Mouse (Mus musculus) layer of hippocampus, adult 2 months (tissue): ENCODE measurements around the gene Olfr1275. TPM values are rescaled to one million over a fixed set of nuclear protein-coding genes. Genes with fewer than 3 reads are reported as not detected.

Experiments
- DNase-seq, 2 experiments: peaks; one replicate each; pipeline ENCODE4 v3.0.0; 2022; ENCODE audit warnings: low spot score in 2 of 2
- H3K27ac ChIP-seq: fragments of 200-600 bp; 2 replicates; pipeline ENCODE4 v1.8.1; 2022
- H3K4me3 ChIP-seq: fragments of 200-600 bp; 2 replicates; pipeline ENCODE4 v1.8.1; 2022; ENCODE audit warnings: mild to moderate bottlenecking
- CTCF ChIP-seq: fragments of 200-600 bp; conservative IDR thresholded peaks from 2 replicates; pipeline ENCODE4 v1.8.1; 2022; ENCODE audit warnings: antibody characterized with exemption, mild to moderate bottlenecking, moderate library complexity
- long read RNA-seq, 2 experiments: library from polyadenylated mRNA; stranded (forward); transcript quantifications; one replicate each; pipeline ENCODE4 v2.0.0; 2021; ENCODE audit warnings: borderline mapping rate in 2 of 2
- total RNA-seq, 2 experiments: library from RNA; stranded (reverse); gene quantifications; 2 replicates each; pipeline ENCODE4 v1.2.3; 2021

The Olfr1275 gene
- not detected for total RNA-seq
- long read RNA-seq, experiment 1, result 0 reads
- long read RNA-seq, experiment 2, result 0 reads

- no peak for DNase-seq
- Histone ChIP-seq H3K4me3 (no peak within 1 kb of the TSS), H3K27ac (no peak within 1 kb of the TSS)
- no peak for TF ChIP-seq CTCF
These were observed at the start of gene Olfr1275 for GRCm38 (mm10) chr2:111235186-111235585. TSS of gene Olfr1275 (minus strand) at chr2:111235286.

- no peak for DNase-seq
- no peak for TF ChIP-seq CTCF
- Histone ChIP-seq H3K27ac (no peak within 1 kb of the TSS), H3K4me3 (no peak within 1 kb of the TSS)
These were observed 38.9 kb upstream of the Olfr1275 start, which contains the start of gene Olfr1277 for GRCm38 (mm10) chr2:111274006-111274405. TSS of gene Olfr1277 (minus strand) at chr2:111274106.

- TF ChIP-seq CTCF, result no peak
- no peak within 1 kb of the TSS for H3K27ac ChIP-seq
- H3K4me3 ChIP-seq, result no peak within 1 kb of the TSS
- no peak for DNase-seq
These were observed 19.1 kb upstream of the Olfr1275 start, which contains the start of gene Olfr1276 for GRCm38 (mm10) chr2:111254216-111254615. TSS of gene Olfr1276 (plus strand) at chr2:111254516.

- DNase-seq, result no peak
- TF ChIP-seq CTCF, result no peak
- Histone ChIP-seq H3K27ac (no peak within 1 kb of the TSS), H3K4me3 (no peak within 1 kb of the TSS)
These were observed 5.6 kb downstream of the Olfr1275 start, which contains the start of gene 4930430A15Rik for GRCm38 (mm10) chr2:111229502-111229901. TSS of gene 4930430A15Rik (minus strand) at chr2:111229602.

- Histone ChIP-seq H3K27ac (no peak overlapping the region), H3K4me3 (no peak overlapping the region)
- no peak for DNase-seq
- no peak for TF ChIP-seq CTCF
These were observed 53.0 kb downstream of the Olfr1275 start for GRCm38 (mm10) chr2:111182068-111182467.

Other genes starting within 250 kb of the Olfr1275 start
- not detected for gene Gm13941, start 129.3 kb downstream of the Olfr1275 start, total RNA-seq
- not detected for gene Gm15130, start 82.3 kb downstream of the Olfr1275 start, total RNA-seq
- gene 4930430A15Rik, start 5.7 kb downstream of the Olfr1275 start, total RNA-seq, result not detected
- gene Olfr1276, start 19.2 kb upstream of the Olfr1275 start, total RNA-seq, result not detected
- not detected for gene Olfr1277, start 38.8 kb upstream of the Olfr1275 start, total RNA-seq
- not detected for gene Olfr1278, start 54.9 kb upstream of the Olfr1275 start, total RNA-seq
- gene Olfr1279, start 65.3 kb upstream of the Olfr1275 start, total RNA-seq, result not detected
- gene Olfr1280, start 78.7 kb upstream of the Olfr1275 start, total RNA-seq, result not detected
- not detected for gene Olfr1281, start 91.2 kb upstream of the Olfr1275 start, total RNA-seq
- not detected for gene Olfr1282, start 100.8 kb upstream of the Olfr1275 start, total RNA-seq
- gene Olfr1283, start 131.5 kb upstream of the Olfr1275 start, total RNA-seq, result not detected
- not detected for gene Olfr1284, start 140.2 kb upstream of the Olfr1275 start, total RNA-seq
- gene Olfr1286, start 187.8 kb upstream of the Olfr1275 start, total RNA-seq, result not detected
- gene Olfr1287, start 213.9 kb upstream of the Olfr1275 start, total RNA-seq, result not detected
- gene Olfr1288, start 238.8 kb upstream of the Olfr1275 start, total RNA-seq, result not detected
- not detected for gene Olfr1289, start 245.5 kb upstream of the Olfr1275 start, total RNA-seq